Mouse (Mus musculus) kidney, embryonic 16.5 days (tissue): ENCODE data around the gene Slc35b2. TPM values are rescaled to one million over a fixed set of nuclear protein-coding genes. Genes with fewer than 3 reads are reported as not detected.

ENCODE experiments used
- ATAC-seq: fragments of 200-750 bp; cut with Nextera tagmentation; 2 replicates; pipeline ENCODE4 v1.8.0; 2017; ENCODE audit warnings: moderate TSS enrichment; ENCODE audit not compliant: low FRiP score, low TSS enrichment
- H3K27ac ChIP-seq: fragments of 300-500 bp; sonication (generic); 2 replicates; pipeline ENCODE4 v1.5.1; 2014; ENCODE audit warnings: low read length
- H3K27me3 ChIP-seq: fragments of 300-500 bp; sonication (generic); 2 replicates; pipeline ENCODE4 v1.6.1; 2014; ENCODE audit warnings: low read length, control low read depth, mixed read lengths; ENCODE audit not compliant: insufficient read depth
- H3K36me3 ChIP-seq: fragments of 300-500 bp; sonication (generic); 2 replicates; pipeline ENCODE4 v1.6.1; 2014; ENCODE audit warnings: low read length, control low read depth, mixed read lengths; ENCODE audit not compliant: insufficient read depth
- H3K4me1 ChIP-seq: fragments of 300-500 bp; sonication (generic); 2 replicates; pipeline ENCODE4 v1.6.1; 2014; ENCODE audit warnings: low read length, control low read depth, mixed read lengths; ENCODE audit not compliant: insufficient read depth
- H3K4me2 ChIP-seq: fragments of 300-500 bp; sonication (generic); replicated peaks from 2 replicates; pipeline ENCODE4 v1.6.1; 2014; ENCODE audit warnings: low read depth, low read length
- H3K4me3 ChIP-seq: fragments of 300-500 bp; sonication (generic); 2 replicates; pipeline ENCODE4 v1.5.1; 2014; ENCODE audit warnings: mild to moderate bottlenecking, low read length
- H3K9ac ChIP-seq: fragments of 300-500 bp; sonication (generic); replicated peaks from 2 replicates; pipeline ENCODE4 v1.6.1; 2014; ENCODE audit warnings: low read length
- H3K9me3 ChIP-seq: fragments of 300-500 bp; sonication (generic); 2 replicates; pipeline ENCODE4 v1.6.1; 2016; ENCODE audit warnings: low read length, control low read depth
- WGBS: fragments of 180-500 bp; shearing (Covaris S2); extraction: QIAGEN DNeasy Blood & Tissue Kit; methylation state at CpG from one replicate; pipeline ENCODE4 v1.1.7; 2014; 5-methylcytosine and 5-hydroxymethylcytosine counted together
- polyA plus RNA-seq: library from polyadenylated mRNA; unstranded; fragments of >200 nt; fragmentation: Nextera tagmentation; extraction: Ambion mirVana; gene quantifications from 2 replicates; pipeline ENCODE4 v1.2.1, GENCODE M21; 2015

Gene Slc35b2
- polyA plus RNA-seq, 1 experiment from 2014 or later: 170 TPM

DNA sequence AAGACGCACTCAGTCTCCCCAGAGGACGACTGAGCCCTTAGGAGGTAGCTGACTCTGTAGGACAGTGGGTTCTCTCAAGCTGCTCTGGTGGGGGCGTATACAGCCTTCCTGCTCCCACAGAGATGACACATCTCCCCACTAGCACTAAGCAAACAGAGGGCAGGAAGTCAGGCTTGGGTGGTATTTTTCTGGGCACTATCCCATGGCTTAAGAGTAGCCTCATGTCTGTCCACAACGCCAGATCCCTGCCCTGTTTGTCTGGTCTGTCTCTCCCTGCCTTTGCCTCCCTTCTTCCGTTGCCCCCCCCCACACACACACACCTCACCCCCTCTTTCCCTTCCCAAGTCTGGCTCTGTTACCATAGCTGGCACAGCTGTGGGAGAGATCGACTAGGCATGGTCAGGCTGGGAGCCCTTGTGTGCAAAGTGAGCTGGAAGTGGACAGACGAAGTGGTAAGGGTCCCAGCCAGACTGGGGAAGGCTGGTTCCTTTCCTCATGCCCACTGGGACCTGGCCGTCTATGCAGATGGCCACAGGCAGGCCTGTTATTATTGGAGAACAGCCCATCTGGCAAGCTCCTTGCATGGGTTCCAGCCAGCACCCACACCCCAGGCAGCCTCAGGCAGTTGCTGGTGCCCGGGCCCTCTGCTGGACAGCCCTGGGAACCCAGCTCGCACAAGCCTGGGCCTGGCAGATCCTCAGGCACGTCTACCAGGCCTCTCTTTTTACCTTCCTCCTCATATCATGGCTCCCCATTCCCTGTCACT is 33.1 kb downstream of the Slc35b2 start:
- ATAC-seq: peak; percentile 16; the same call in 1 of the 2 replicates
- peaks cover 9% of the 10 kb centered on the region; the same call in 1 of the 2 replicates for H3K27me3 ChIP-seq
- WGBS: 38% methylated on average over 11 of the region's 11 CpGs
- no peak overlapping the region for H3K4me3 ChIP-seq
- H3K9ac ChIP-seq: no peak overlapping the region
- H3K4me1 ChIP-seq: peaks cover 77% of the 10 kb centered on the region
- H3K36me3 ChIP-seq: no peaks in the 10 kb centered on the region
- H3K27ac ChIP-seq: no peak overlapping the region
- no peak overlapping the region for H3K4me2 ChIP-seq
- no peaks in the 10 kb centered on the region for H3K9me3 ChIP-seq

DNA sequence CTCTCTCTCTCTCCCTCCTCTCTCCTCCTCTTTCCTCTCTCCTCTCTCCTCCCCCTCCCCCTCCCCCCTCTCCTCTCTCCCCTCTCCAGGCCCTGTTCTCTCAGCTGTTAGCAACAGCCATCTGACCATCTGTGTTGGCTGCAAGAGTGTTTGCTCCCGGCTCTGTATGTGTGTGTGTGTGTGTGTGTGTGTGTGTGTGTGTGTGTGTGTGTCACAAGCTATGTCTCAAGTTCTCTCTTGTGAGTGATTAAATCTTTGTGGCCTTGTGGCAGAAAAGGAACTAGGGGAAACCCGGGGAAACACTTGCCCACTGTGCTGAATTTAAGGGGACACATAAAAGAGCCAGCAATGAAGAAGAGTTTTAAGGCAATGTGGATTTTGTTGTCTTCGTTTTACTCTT is 34.1 kb downstream of the Slc35b2 start:
- WGBS: 39% methylated on average over 3 of the region's 3 CpGs
- Histone ChIP-seq H3K36me3 (no peaks in the 10 kb centered on the region), H3K4me1 (peaks cover 72% of the 10 kb centered on the region), H3K9me3 (no peaks in the 10 kb centered on the region), H3K27ac (no peak overlapping the region), H3K27me3 (peaks cover 9% of the 10 kb centered on the region; the same call in 1 of the 2 replicates), H3K4me3 (no peak overlapping the region), H3K4me2 (no peak overlapping the region), H3K9ac (no peak overlapping the region)
- ATAC-seq: no peak

DNA sequence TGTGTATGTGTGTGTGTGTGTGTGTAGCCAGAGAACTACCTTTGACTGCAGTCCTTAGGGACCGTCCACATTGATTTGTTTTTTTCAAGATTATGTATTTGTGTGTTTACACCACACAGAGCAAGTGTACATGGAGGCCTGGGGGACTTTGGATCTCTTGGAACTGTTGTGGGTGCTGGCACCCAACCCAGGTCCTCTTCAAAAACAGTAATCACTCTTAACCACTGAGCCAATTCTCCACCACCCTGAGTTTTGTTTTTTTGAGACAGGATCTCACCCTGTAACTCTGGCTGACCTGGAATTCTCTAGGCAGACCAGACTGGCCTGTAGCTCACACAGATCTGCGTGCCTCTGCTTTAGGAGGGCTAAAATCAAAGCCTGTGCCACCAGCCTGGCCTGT is 34.7 kb downstream of the Slc35b2 start:
- H3K4me1 ChIP-seq: peaks cover 66% of the 10 kb centered on the region
- H3K4me2 ChIP-seq: no peak overlapping the region
- ATAC-seq: no peak

DNA sequence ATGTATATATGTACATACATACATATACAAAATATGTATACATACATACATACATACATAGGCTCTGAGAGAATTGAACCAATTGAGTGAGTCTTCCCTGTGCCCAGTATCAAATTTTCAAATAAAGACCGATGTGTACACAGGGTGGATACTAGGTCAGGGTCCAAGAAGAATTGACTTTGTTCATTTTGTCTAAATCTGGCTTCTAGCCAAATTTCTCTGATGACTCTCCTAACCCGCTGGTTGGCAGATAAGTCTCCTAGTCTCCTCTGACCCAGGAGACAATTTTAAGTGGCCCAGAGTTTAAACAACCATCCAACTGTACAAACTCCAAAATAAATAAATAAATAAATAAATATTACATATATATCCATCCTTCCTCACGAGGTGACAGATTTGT is 35.2 kb downstream of the Slc35b2 start:
- Histone ChIP-seq H3K4me3 (peak overlapping the region; percentile 44), H3K9me3 (no peaks in the 10 kb centered on the region), H3K27ac (no peak overlapping the region; the same call in 1 of the 2 replicates), H3K9ac (no peak overlapping the region; the same call in 1 of the 2 replicates), H3K4me1 (peaks cover 61% of the 10 kb centered on the region), H3K4me2 (peak overlapping the region; percentile 80), H3K36me3 (no peaks in the 10 kb centered on the region), H3K27me3 (peaks cover 9% of the 10 kb centered on the region; the same call in 1 of the 2 replicates)
- no peak for ATAC-seq
- 43% methylated on average over 3 of the region's 3 CpGs for WGBS

More for the DNA sequence above, 34.7 kb downstream of the Slc35b2 start:
- no peak overlapping the region for H3K4me3 ChIP-seq
- H3K27me3 ChIP-seq: peaks cover 9% of the 10 kb centered on the region; the same call in 1 of the 2 replicates
- H3K9ac ChIP-seq: no peak overlapping the region
- H3K36me3 ChIP-seq: no peaks in the 10 kb centered on the region
- no peaks in the 10 kb centered on the region for H3K9me3 ChIP-seq
- WGBS: 93% methylated on average over 2 of the region's 2 CpGs
- H3K27ac ChIP-seq: no peak overlapping the region

DNA sequence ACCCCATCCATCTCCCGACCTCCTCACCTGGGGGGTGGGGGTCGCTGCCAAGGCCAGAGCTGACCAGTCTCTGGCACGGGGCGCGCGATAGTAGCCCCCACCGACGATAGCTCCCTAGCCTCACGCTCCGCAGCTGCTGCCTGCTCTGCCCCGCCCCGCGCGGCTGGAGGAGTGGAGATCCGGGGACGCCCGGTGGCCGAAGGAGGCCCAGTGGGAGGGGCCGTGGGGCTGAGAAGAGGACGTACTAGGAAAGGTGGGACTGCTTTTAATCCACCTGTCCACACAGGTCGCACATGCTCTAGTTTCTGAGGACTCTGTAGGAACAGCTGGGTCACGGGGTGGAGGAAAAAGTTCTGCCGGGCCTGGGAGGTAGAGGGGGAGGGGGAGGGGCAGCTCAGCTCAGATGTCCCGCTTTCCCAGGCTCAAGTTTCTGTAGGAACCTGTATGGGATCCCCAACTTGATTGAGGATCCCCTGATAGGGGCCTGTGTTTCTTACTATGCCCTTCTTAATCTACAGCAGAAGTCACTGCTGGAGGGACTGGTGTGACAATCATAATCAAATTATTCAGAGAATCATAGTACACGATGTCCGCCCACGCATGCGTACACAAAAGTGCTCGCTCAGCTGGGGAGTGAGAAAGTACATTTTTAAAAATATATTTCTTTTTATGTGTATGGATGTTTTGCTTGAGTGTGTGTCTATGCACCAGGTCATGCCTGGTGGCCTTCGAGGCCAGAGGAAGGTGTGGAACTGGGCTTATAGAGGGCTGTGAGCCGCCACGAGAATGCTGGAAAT is 36.0 kb downstream of the Slc35b2 start, which contains the start of gene Slc29a1:
Slc29a1 (minus strand) TSS at position 161 of the 797 bp plus-strand sequence.
- Histone ChIP-seq H3K9me3 (no peaks in the 10 kb centered on the region), H3K27ac (peak within 1 kb of the TSS; percentile 38; the same call in 1 of the 2 replicates), H3K4me1 (peaks cover 53% of the 10 kb centered on the region), H3K4me3 (peak within 1 kb of the TSS; percentile 44), H3K36me3 (no peaks in the 10 kb centered on the region), H3K27me3 (peaks cover 9% of the 10 kb centered on the region; the same call in 1 of the 2 replicates), H3K4me2 (peak within 1 kb of the TSS; percentile 80), H3K9ac (peak within 1 kb of the TSS; percentile 65)
- ATAC-seq: peak; percentile 29
- 16% methylated on average over 32 of the region's 32 CpGs for WGBS

DNA sequence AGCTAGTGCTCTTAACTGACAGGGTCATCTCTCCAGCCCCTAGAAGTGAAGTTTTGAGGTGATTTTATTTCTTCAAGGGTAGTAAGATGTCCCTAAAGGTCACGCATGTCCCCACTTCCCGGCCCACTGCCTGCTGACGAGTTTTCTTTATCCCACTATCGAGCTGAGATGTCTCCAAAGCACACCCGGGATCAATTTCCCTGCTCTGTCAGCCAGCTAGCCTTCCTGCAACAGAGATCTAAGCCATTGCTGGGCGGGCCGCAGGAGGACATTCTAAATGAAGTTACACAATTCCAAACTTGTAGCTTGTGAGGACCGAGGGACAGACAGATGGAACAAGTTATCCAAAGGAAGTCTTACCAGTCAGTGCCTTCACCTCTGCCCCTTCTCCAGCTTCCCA is 36.6 kb downstream of the Slc35b2 start:
- Histone ChIP-seq H3K9me3 (no peaks in the 10 kb centered on the region), H3K27ac (no peak overlapping the region), H3K4me2 (no peak overlapping the region)

DNA sequence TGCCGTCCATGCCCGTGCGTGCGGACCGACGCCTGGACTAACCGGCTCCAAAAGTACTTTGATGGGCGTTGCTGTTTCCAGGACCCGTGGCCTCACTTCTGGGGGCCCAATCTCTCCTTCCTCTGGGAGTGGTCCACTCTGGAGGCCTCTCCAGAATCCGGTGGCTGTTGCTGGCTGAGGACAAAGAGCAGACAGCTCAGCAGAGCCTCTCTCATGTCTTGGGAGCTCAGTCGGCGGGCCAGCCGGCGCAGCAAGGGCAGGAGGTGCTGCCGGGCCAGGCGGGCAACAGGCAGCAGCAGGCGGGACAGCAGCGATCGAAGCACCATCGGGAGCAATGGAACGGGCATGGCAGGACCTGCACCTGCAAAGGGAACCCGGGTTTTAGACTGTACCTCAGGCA is 37.7 kb downstream of the Slc35b2 start:
- H3K9me3 ChIP-seq: no peaks in the 10 kb centered on the region
- H3K4me3 ChIP-seq: peak overlapping the region; percentile 15
- peak overlapping the region; percentile 26; the same call in 1 of the 2 replicates for H3K4me2 ChIP-seq
- H3K4me1 ChIP-seq: peaks cover 38% of the 10 kb centered on the region
- peak overlapping the region; percentile 61; the same call in 1 of the 2 replicates for H3K27ac ChIP-seq
- WGBS: 24% methylated on average over 22 of the region's 22 CpGs
- no peak for ATAC-seq
- H3K9ac ChIP-seq: peak overlapping the region; percentile 48
- H3K36me3 ChIP-seq: no peaks in the 10 kb centered on the region
- H3K27me3 ChIP-seq: peaks cover 9% of the 10 kb centered on the region; the same call in 1 of the 2 replicates

More for the DNA sequence above, 36.6 kb downstream of the Slc35b2 start:
- H3K4me3 ChIP-seq: no peak overlapping the region
- no peak overlapping the region for H3K9ac ChIP-seq
- ATAC-seq: no peak
- H3K4me1 ChIP-seq: peaks cover 48% of the 10 kb centered on the region
- no peaks in the 10 kb centered on the region for H3K36me3 ChIP-seq
- peaks cover 9% of the 10 kb centered on the region; the same call in 1 of the 2 replicates for H3K27me3 ChIP-seq
- WGBS: 53% methylated on average over 8 of the region's 8 CpGs

DNA sequence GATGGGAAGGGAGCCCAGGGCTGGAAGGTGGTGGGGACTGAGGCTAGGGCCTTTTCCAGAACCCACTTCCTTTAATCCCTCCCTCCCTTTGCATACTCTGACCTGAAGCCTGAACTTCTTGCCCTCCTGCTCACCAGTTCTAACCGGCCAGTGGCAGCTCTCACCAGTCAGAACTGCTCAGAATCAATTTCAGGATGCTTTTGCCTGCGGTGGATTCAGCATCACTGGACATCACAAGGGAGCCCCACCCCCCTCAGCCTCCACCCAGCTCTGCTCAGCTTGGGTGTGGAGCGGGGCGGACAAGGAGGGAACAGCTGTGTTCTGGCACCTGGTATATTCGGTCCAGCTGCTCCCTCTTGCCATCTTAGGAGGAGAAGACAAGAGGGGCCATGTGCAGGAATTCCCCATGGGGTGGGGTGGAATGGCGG is 38.2 kb downstream of the Slc35b2 start, which contains the start of gene Mymx:
Mymx (minus strand) TSS at position 226 of the 428 bp plus-strand sequence.
- Histone ChIP-seq H3K27me3 (peaks cover 9% of the 10 kb centered on the region; the same call in 1 of the 2 replicates), H3K4me1 (peaks cover 32% of the 10 kb centered on the region), H3K4me3 (peak within 1 kb of the TSS; percentile 15), H3K27ac (peak within 1 kb of the TSS; percentile 61; the same call in 1 of the 2 replicates), H3K4me2 (peak within 1 kb of the TSS; percentile 26; the same call in 1 of the 2 replicates), H3K9ac (peak within 1 kb of the TSS; percentile 48), H3K9me3 (no peaks in the 10 kb centered on the region), H3K36me3 (no peaks in the 10 kb centered on the region)
- peak; percentile 60 for ATAC-seq
- WGBS: 45% methylated on average over 6 of the region's 6 CpGs

DNA sequence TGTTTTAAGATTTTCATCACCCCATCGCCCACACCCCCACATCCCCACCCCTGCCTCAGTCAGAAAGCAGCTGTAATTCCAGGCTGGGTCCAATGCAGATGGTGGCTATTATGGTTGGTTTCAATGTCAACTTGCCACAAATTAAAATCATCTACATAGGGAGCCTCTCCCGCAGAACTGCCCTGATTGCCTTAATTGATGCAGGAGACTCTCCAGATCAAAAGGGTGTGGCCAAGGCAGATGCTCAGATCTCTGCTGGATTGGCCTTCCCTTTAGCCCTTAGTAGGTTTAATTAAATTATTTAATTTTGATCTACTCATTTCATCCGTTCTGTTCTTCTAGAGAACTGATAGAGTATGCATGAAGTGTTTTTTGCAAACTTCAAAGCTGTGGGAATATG is 39.3 kb downstream of the Slc35b2 start:
- H3K4me3 ChIP-seq: no peak overlapping the region
- ATAC-seq: no peak
- H3K36me3 ChIP-seq: no peaks in the 10 kb centered on the region
- H3K4me1 ChIP-seq: peaks cover 29% of the 10 kb centered on the region
- no peaks in the 10 kb centered on the region for H3K9me3 ChIP-seq
- 80% methylated on average over 3 of the region's 3 CpGs for WGBS
- no peak overlapping the region for H3K9ac ChIP-seq
- H3K27ac ChIP-seq: no peak overlapping the region
- peaks cover 9% of the 10 kb centered on the region; the same call in 1 of the 2 replicates for H3K27me3 ChIP-seq
- no peak overlapping the region for H3K4me2 ChIP-seq
